Mouse (Mus musculus) cortical plate, adult 2 months (tissue): Measurements from ENCODE around the gene Wnt5a.

Source experiments
- CTCF ChIP-seq: fragments of 200-500 bp; IDR thresholded peaks from 2 replicates; pipeline ENCODE4 v1.5.1; 2011; ENCODE audit warnings: mild to moderate bottlenecking, control low read depth, low read length; ENCODE audit not compliant: insufficient read depth; ENCODE audit errors: extremely low read depth
- POLR2A ChIP-seq: fragments of 200-500 bp; IDR thresholded peaks from 2 replicates; pipeline ENCODE4 v1.6.1; 2011; ENCODE audit warnings: mild to moderate bottlenecking, low read length, control low read depth; ENCODE audit not compliant: insufficient read depth; ENCODE audit errors: extremely low read depth

- TF ChIP-seq POLR2A, result no peak
- no peak for TF ChIP-seq CTCF
Measured at GRCm38 (mm10) chr14:28508288-28509258, 4.0 kb downstream of the Wnt5a start.
